Mouse (Mus musculus) liver, embryonic 14.5 days (tissue): ENCODE results near the gene Tardbp. TPM values are rescaled to one million over a fixed set of nuclear protein-coding genes. Genes with fewer than 3 reads are reported as not detected.

Experiments used
- ATAC-seq: fragments of 200-750 bp; cut with Nextera tagmentation; 2 replicates; pipeline ENCODE4 v1.8.0; 2017; ENCODE audit warnings: moderate number of reproducible peaks, mild to moderate bottlenecking, moderate library complexity; ENCODE audit not compliant: insufficient read depth
- DNase-seq, 3 experiments: peaks; one replicate each; pipeline ENCODE4 v3.0.0-alpha.2; 2012 to 2013; ENCODE audit warnings: low read depth in 3 of 3, low spot score in 3 of 3
- H3K27ac ChIP-seq: fragments of 300-500 bp; sonication (generic); 2 replicates; pipeline ENCODE4 v1.5.1; 2014; ENCODE audit warnings: moderate library complexity, mild to moderate bottlenecking, control low read depth, inconsistent platforms
- H3K27me3 ChIP-seq: fragments of 300-500 bp; sonication (generic); 2 replicates; pipeline ENCODE4 v1.6.1; 2014; ENCODE audit warnings: mild to moderate bottlenecking, low read length, moderate library complexity; ENCODE audit not compliant: control insufficient read depth, insufficient read depth
- H3K36me3 ChIP-seq: fragments of 300-500 bp; sonication (generic); replicated peaks from 2 replicates; pipeline ENCODE4 v1.6.1; 2014; ENCODE audit warnings: low read depth; ENCODE audit not compliant: control insufficient read depth, insufficient read depth
- H3K4me1 ChIP-seq, 2 experiments: fragments of 200-500 bp in 1 of 2; fragments of 300-500 bp in 1 of 2; sonication (generic) in 1 of 2; replicated peaks; 2 replicates each; pipeline ENCODE4 v1.6.1; 2012 to 2014; ENCODE audit warnings: antibody characterized with exemption in 1 of 2, inconsistent platforms in 1 of 2, low read length in 1 of 2; ENCODE audit not compliant: control insufficient read depth in 2 of 2, insufficient read depth in 2 of 2
- H3K4me2 ChIP-seq: fragments of 300-500 bp; sonication (generic); 2 replicates; pipeline ENCODE4 v1.6.1; 2014; ENCODE audit warnings: low read depth, mild to moderate bottlenecking, control low read depth, moderate library complexity
- H3K4me3 ChIP-seq, 2 experiments: fragments of 200-500 bp in 1 of 2; fragments of 300-500 bp in 1 of 2; sonication (generic) in 1 of 2; 2 replicates each; pipeline ENCODE4 v1.5.1; 2012 to 2014; ENCODE audit warnings: low read depth in 2 of 2, low read length in 2 of 2, mild to moderate bottlenecking in 2 of 2, control low read depth in 1 of 2, inconsistent platforms in 1 of 2, moderate library complexity in 1 of 2; ENCODE audit not compliant: insufficient read depth in 1 of 2
- H3K9ac ChIP-seq: fragments of 300-500 bp; sonication (generic); replicated peaks from 2 replicates; pipeline ENCODE4 v1.6.1; 2014; ENCODE audit warnings: mild to moderate bottlenecking, control low read depth, moderate library complexity
- H3K9me3 ChIP-seq: fragments of 300-500 bp; sonication (generic); 2 replicates; pipeline ENCODE4 v1.6.1; 2016; ENCODE audit warnings: low read length, mixed read lengths; ENCODE audit not compliant: control insufficient read depth
- CTCF ChIP-seq: IDR thresholded peaks from 2 replicates; pipeline ENCODE4 v1.5.1; 2016; ENCODE audit warnings: antibody characterized with exemption, low read depth, control low read depth
- EP300 ChIP-seq: IDR thresholded peaks from 2 replicates; pipeline ENCODE4 v1.6.1; 2016; ENCODE audit warnings: antibody characterized with exemption, low read depth
- WGBS: fragments of 180-500 bp; shearing (Covaris S2); extraction: QIAGEN DNeasy Blood & Tissue Kit; methylation state at CpG from one replicate; pipeline ENCODE4 v1.1.7; 2014; ENCODE audit not compliant: insufficient replicate concordance; 5-methylcytosine and 5-hydroxymethylcytosine counted together
- polyA plus RNA-seq, 2 experiments: library from polyadenylated mRNA; depleted of rRNA in 1 of 2; stranded (reverse) in 1 of 2; unstranded in 1 of 2; fragments of >200 nt; fragmentation: Nextera tagmentation in 1 of 2; extraction: Ambion mirVana in 1 of 2; gene quantifications; 2 replicates each; pipeline versions ENCODE4 v1.2.1 to v1.2.3; 2012 to 2014

Gene Tardbp
- polyA plus RNA-seq, 2 experiments, result 80.3 to 260 TPM

DNA sequence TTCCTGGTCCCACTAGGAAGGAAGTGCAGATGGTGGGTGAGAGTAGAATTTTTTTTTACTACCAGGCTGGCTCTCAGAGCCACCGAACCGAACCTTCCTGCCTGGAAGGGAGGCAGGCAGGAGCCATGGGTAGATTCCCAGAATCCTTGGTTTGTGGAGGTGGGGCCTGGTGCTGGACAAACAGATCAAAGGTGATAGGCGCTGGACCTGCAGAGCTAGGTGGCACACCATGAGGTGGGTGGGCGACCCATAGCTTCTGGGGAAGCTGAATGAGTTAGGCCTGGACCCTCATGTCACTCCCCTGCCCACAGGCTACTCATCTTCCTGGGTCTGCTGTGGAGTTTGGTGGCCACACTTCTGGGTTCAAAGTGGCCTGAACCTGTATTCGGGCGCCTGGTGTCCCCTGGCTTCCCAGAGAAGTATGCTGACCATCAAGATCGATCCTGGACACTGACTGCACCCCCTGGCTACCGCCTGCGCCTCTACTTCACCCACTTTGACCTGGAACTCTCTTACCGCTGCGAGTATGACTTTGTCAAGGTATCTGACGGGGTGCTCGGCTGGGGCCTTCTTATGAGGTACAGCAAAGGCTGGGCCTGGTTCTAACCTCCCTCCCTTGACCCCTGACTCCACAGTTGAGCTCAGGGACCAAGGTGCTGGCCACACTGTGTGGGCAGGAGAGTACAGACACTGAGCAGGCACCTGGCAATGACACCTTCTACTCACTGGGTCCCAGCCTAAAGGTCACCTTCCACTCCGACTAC lies 24.3 kb downstream of the Tardbp start, which contains the start of gene Masp2:
Gene Masp2, plus strand, starts transcription at position 198 of the 764 bp plus-strand sequence.
- H3K4me3 ChIP-seq, result peak within 1 kb of the TSS; percentile 10 to 20; a peak in 2 of 4 replicates
- ATAC-seq, result peak; percentile 14; the same call in 1 of the 2 replicates

DNA sequence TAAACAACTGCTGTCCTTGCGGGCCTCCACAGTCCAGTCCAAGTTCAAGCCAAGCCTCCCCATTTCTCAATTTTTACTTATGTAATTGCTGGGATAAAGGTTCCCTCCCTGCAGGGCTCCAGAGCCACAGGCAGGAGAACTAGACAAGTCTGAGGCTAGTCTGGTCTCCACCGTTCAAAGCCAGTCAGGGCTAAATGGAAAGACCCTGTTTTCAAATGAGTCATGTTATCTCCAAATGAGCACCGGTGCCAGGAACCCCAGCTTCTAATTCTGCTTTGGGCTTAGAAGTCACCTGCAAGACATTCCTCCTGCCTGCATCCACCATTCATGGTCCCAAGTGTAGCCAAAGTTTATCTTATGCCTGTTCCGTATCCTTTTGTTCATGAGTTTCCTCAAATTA lies 24.9 kb downstream of the Tardbp start:
- Histone ChIP-seq H3K9me3 (no peaks in the 10 kb centered on the region), H3K27ac (no peak overlapping the region), H3K4me2 (no peak overlapping the region), H3K27me3 (no peaks in the 10 kb centered on the region), H3K36me3 (peaks cover under 1% of the 10 kb centered on the region), H3K4me1 (peaks cover 0 to 3% of the 10 kb centered on the region in 2 experiments; a peak in 1 of 4 replicates), H3K9ac (no peak overlapping the region), H3K4me3 (no peak overlapping the region)
- ATAC-seq (no peak), DNase-seq (no peak)
- WGBS, result 51% methylated on average over 4 of the region's 4 CpGs
- TF ChIP-seq CTCF, result no peak
- TF ChIP-seq EP300, result no peak

More for the DNA sequence above, 24.3 kb downstream of the Tardbp start, which contains the start of gene Masp2:
- peak within 1 kb of the TSS; percentile 21 for H3K4me2 ChIP-seq
- peaks cover 0 to 3% of the 10 kb centered on the region in 2 experiments; a peak in 1 of 4 replicates for H3K4me1 ChIP-seq
- no peak within 1 kb of the TSS for H3K9ac ChIP-seq
- H3K9me3 ChIP-seq, result no peaks in the 10 kb centered on the region
- no peaks in the 10 kb centered on the region for H3K27me3 ChIP-seq
- TF ChIP-seq EP300 (no peak), CTCF (no peak)
- H3K36me3 ChIP-seq, result no peaks in the 10 kb centered on the region
- H3K27ac ChIP-seq, result no peak within 1 kb of the TSS
- no peak for DNase-seq
- WGBS, result 59% methylated on average over 14 of the region's 14 CpGs

DNA sequence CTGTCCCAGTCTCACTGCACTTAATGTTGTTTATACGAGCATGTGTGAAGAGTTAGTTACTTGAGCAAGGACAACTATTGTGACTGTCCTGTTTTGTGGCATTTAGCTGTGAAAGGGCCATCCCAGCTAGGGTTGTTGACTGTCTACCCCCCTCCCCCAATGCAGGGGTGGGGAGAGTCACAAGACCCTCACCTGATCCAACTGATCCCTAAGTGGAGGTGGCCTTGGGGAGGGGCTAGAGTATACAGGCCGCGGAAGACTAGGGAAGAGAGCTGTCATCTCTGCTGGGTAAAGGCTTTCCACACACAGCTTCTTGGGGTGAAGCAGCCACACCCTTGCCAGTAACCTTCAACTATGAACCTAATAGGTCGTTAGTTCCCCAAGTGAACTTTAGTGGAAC lies 26.5 kb downstream of the Tardbp start:
- H3K4me2 ChIP-seq, result no peak overlapping the region
- H3K36me3 ChIP-seq, result peaks cover 15% of the 10 kb centered on the region
- no peaks in the 10 kb centered on the region for H3K27me3 ChIP-seq
- H3K4me1 ChIP-seq, result peaks cover 0 to 3% of the 10 kb centered on the region in 2 experiments; a peak in 1 of 4 replicates
- H3K27ac ChIP-seq, result no peak overlapping the region
- no peaks in the 10 kb centered on the region for H3K9me3 ChIP-seq
- ATAC-seq (no peak), DNase-seq (no peak)
- H3K9ac ChIP-seq, result no peak overlapping the region
- TF ChIP-seq EP300 (no peak), CTCF (no peak)
- WGBS, result 72% methylated on average over 4 of the region's 4 CpGs
- H3K4me3 ChIP-seq, result no peak overlapping the region

DNA sequence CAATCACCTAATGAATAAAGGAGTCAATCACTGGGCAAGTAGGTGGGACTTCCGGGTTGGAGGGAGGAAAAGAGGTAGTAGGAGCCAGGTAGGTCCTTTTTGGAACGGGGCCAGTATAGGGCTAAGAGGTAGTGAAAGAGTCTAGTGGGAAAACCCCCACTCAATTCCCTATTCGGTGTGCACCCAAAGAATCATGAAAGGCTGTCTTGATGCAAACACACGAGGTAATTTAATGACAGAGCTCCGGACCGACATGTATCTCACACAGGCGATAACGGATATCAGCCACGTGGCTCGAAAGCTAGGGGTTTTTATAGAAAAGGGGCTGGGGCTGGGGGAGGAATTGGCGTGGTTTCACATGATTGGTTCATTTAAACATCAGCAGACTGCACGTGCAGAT lies 28.0 kb downstream of the Tardbp start:
- no peak overlapping the region for H3K9ac ChIP-seq
- no peak for DNase-seq
- H3K27me3 ChIP-seq, result no peaks in the 10 kb centered on the region
- peaks cover 30% of the 10 kb centered on the region for H3K36me3 ChIP-seq
- H3K27ac ChIP-seq, result no peak overlapping the region
- H3K9me3 ChIP-seq, result no peaks in the 10 kb centered on the region
- H3K4me1 ChIP-seq, result peaks cover 0 to 3% of the 10 kb centered on the region in 2 experiments; a peak in 1 of 4 replicates
- no peak overlapping the region for H3K4me3 ChIP-seq
- ATAC-seq, result no peak
- no peak overlapping the region for H3K4me2 ChIP-seq
- TF ChIP-seq EP300 (no peak), CTCF (no peak)
- 78% methylated on average over 12 of the region's 12 CpGs for WGBS

DNA sequence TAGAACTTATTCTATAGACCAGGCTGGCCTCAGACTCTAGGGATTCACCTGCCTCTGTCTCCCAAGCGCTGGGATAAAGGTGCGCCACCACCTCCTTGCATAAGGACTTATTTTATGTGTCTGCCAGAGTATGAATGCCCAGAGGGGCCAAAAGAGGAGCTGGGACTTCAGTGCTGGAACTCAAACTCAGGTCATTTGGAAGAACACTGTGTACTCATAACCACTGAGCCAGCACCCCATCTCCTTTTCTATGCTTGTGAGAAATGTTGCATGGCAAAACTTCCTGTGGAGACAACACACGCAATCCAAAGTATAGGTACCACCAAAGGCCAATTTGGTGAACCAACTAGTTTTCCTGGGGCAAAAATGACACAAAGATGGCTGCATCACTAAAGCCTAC lies 30.1 kb downstream of the Tardbp start:
- no peak overlapping the region for H3K4me2 ChIP-seq
- peaks cover 39% of the 10 kb centered on the region for H3K36me3 ChIP-seq
- H3K27ac ChIP-seq, result no peak overlapping the region
- 91% methylated on average over 3 of the region's 3 CpGs for WGBS
- ATAC-seq (no peak), DNase-seq (no peak)
- no peak for TF ChIP-seq CTCF
- peaks cover 0 to 8% of the 10 kb centered on the region in 2 experiments; a peak in 3 of 4 replicates for H3K4me1 ChIP-seq
- no peaks in the 10 kb centered on the region for H3K27me3 ChIP-seq
- no peaks in the 10 kb centered on the region for H3K9me3 ChIP-seq
- H3K9ac ChIP-seq, result no peak overlapping the region
- no peak overlapping the region for H3K4me3 ChIP-seq
